Mouse (Mus musculus) liver, postnatal 0 days (tissue): ENCODE data around the gene Mag. TPM values are rescaled to one million over a fixed set of nuclear protein-coding genes. Genes with fewer than 3 reads are reported as not detected.

Experiments
- ATAC-seq: fragments of 200-750 bp; cut with Nextera tagmentation; 2 replicates; pipeline ENCODE4 v1.8.0; 2017; ENCODE audit warnings: mild to moderate bottlenecking, moderate library complexity
- DNase-seq: peaks from one replicate; pipeline ENCODE4 v3.0.0-alpha.2; 2016
- H3K27ac ChIP-seq: fragments of 300-500 bp; sonication (generic); 2 replicates; pipeline ENCODE4 v1.5.1; 2014; ENCODE audit warnings: antibody characterized with exemption, moderate library complexity, mild to moderate bottlenecking, low read depth
- H3K27me3 ChIP-seq: fragments of 300-500 bp; sonication (generic); 2 replicates; pipeline ENCODE4 v1.6.1; 2014; ENCODE audit warnings: low read length, control low read depth, mixed read lengths; ENCODE audit not compliant: insufficient read depth
- H3K36me3 ChIP-seq: fragments of 300-500 bp; sonication (generic); replicated peaks from 2 replicates; pipeline ENCODE4 v1.6.1; 2014; ENCODE audit warnings: mild to moderate bottlenecking, control low read depth, low read length, moderate library complexity, mixed read lengths; ENCODE audit not compliant: insufficient read depth
- H3K4me1 ChIP-seq: fragments of 300-500 bp; sonication (generic); 2 replicates; pipeline ENCODE4 v1.6.1; 2014; ENCODE audit warnings: antibody characterized with exemption, mild to moderate bottlenecking, control low read depth; ENCODE audit not compliant: insufficient read depth
- H3K4me2 ChIP-seq: fragments of 300-500 bp; sonication (generic); 2 replicates; pipeline ENCODE4 v1.6.1; 2014; ENCODE audit warnings: low read depth, mild to moderate bottlenecking, low read length, moderate library complexity, mixed read lengths
- H3K4me3 ChIP-seq: fragments of 300-500 bp; sonication (generic); 2 replicates; pipeline ENCODE4 v1.5.1; 2014; ENCODE audit warnings: low read depth, low read length
- H3K9ac ChIP-seq: fragments of 300-500 bp; sonication (generic); replicated peaks from 2 replicates; pipeline ENCODE4 v1.6.1; 2014; ENCODE audit warnings: mild to moderate bottlenecking, moderate library complexity
- H3K9me3 ChIP-seq: fragments of 300-500 bp; sonication (generic); 2 replicates; pipeline ENCODE4 v1.6.1; 2016; ENCODE audit warnings: mild to moderate bottlenecking, control low read depth, low read length, mixed read lengths
- CTCF ChIP-seq: sonication (generic); IDR thresholded peaks from 2 replicates; pipeline ENCODE4 v1.5.1; 2016; ENCODE audit warnings: antibody characterized with exemption, low read depth
- EP300 ChIP-seq: IDR thresholded peaks from 2 replicates; pipeline ENCODE4 v1.6.1; 2016; ENCODE audit warnings: antibody characterized with exemption, low read depth, mild to moderate bottlenecking
- WGBS: fragments of 180-500 bp; shearing (Covaris S2); extraction: QIAGEN DNeasy Blood & Tissue Kit; methylation state at CpG from one replicate; pipeline ENCODE4 v1.1.7; 2014; ENCODE audit not compliant: insufficient replicate concordance; 5-methylcytosine and 5-hydroxymethylcytosine counted together
- polyA plus RNA-seq: library from polyadenylated mRNA; unstranded; fragments of >200 nt; fragmentation: Nextera tagmentation; extraction: Ambion mirVana; gene quantifications from 2 replicates; pipeline ENCODE4 v1.2.1, GENCODE M21; 2015

Gene Mag
- polyA plus RNA-seq, 1 experiment from 2014 or later, result 0.47 TPM

DNA sequence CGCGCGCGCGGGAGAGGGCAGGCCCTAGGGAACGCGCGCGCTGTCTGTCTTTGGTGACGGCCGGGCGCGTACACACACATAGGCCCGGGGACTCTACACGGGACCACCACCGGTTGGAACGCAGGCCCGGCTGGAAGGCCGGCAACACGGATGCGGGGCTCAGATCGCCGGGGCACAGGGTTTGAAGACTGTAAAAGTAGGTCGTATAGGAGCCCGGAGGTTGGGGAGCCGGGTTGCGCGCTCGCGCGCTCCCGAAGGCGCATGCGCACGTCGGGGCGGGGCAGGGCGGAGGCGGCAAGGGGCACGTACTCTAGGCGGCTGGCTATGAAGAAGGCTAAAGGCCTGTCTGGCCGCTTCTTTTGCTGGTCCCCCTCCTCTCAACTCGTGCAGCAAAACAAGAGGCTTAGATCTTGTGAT lies 42.7 kb upstream of the Mag start:
- H3K27ac ChIP-seq, result peak overlapping the region; percentile 99
- no peaks in the 10 kb centered on the region for H3K27me3 ChIP-seq
- DNase-seq (peak; percentile 93), ATAC-seq (peak; percentile 69)
- TF ChIP-seq EP300, result no peak
- no peak for TF ChIP-seq CTCF
- H3K4me1 ChIP-seq, result peaks cover 34% of the 10 kb centered on the region
- peak overlapping the region; percentile 91 for H3K4me2 ChIP-seq
- under 1% methylated on average over 43 of the region's 43 CpGs for WGBS
- peak overlapping the region; percentile 99 for H3K9ac ChIP-seq
- H3K36me3 ChIP-seq, result peaks cover 31% of the 10 kb centered on the region
- H3K9me3 ChIP-seq, result no peaks in the 10 kb centered on the region
- H3K4me3 ChIP-seq, result peak overlapping the region; percentile 99

DNA sequence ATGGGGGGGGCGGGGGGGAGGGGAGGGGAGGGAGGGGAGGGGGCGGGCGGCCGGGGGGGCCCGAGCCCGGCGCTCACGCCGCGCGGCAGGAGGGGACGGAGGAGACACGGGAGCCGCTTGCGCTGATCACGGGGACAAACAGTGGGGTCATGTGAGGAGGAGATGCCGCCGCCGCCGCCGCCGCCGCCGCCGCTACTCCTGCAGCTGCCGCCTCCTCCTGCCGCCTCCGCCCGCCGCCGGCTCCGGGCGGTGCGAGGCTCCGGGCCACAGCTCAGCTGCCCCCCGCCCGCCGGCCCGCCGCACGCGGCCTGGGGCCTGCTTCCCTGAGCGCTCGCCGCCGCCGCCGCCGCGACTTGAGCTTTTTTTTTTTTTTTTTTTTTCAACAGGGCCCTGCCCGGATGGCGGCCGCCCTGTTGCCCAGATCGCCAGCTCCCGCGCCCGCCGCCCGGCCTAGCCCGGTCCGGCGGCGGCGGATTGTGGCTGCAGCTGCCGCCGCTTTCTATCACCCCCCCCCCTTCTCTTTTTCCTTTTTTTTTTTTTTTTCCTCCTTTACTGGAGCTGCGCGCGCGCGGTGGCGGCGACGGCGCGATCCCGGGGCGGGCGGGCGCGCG lies 42.2 kb upstream of the Mag start, which contains the start of gene Usf2:
Usf2 (minus strand) TSS at position 48 of the 611 bp plus-strand sequence.
- peaks cover 34% of the 10 kb centered on the region for H3K4me1 ChIP-seq
- peak within 1 kb of the TSS; percentile 99 for H3K9ac ChIP-seq
- TF ChIP-seq CTCF (no peak), EP300 (no peak)
- no peaks in the 10 kb centered on the region for H3K9me3 ChIP-seq
- H3K27me3 ChIP-seq, result no peaks in the 10 kb centered on the region
- DNase-seq (peak; percentile 85), ATAC-seq (peak; percentile 43)
- H3K36me3 ChIP-seq, result peaks cover 36% of the 10 kb centered on the region
- peak within 1 kb of the TSS; percentile 91 for H3K4me2 ChIP-seq
- H3K4me3 ChIP-seq, result peak within 1 kb of the TSS; percentile 99
- WGBS, result 3% methylated on average over 29 of the region's 82 CpGs
- H3K27ac ChIP-seq, result peak within 1 kb of the TSS; percentile 99

DNA sequence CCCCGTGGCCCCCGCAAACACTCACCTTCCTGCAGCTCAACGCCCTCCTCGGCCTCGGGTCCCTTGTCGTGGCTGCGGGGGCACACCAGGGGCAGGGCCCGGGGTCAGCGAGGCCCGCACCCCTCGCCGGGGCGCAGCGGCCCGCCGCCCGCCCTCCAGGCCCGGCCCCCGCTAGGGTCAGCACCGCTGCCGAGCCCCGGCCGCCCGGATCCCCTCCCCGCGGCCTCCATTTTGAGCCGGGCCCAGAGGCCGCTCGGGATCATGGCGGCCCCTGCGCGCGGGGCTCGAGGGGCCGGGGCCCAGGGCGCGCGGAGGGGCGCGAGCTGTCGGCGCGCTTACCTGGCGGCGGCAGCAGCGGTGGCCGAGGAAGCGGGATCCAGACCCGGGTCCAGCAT lies 41.7 kb upstream of the Mag start:
- 2% methylated on average over 9 of the region's 49 CpGs for WGBS
- peaks cover 39% of the 10 kb centered on the region for H3K36me3 ChIP-seq
- no peaks in the 10 kb centered on the region for H3K27me3 ChIP-seq
- peak overlapping the region; percentile 99 for H3K27ac ChIP-seq
- TF ChIP-seq CTCF, result no peak
- no peak for TF ChIP-seq EP300
- H3K9me3 ChIP-seq, result no peaks in the 10 kb centered on the region
- DNase-seq (no peak), ATAC-seq (peak; percentile 26)
- peak overlapping the region; percentile 99 for H3K9ac ChIP-seq
- H3K4me1 ChIP-seq, result peaks cover 34% of the 10 kb centered on the region
- peak overlapping the region; percentile 99 for H3K4me3 ChIP-seq
- peak overlapping the region; percentile 91 for H3K4me2 ChIP-seq

DNA sequence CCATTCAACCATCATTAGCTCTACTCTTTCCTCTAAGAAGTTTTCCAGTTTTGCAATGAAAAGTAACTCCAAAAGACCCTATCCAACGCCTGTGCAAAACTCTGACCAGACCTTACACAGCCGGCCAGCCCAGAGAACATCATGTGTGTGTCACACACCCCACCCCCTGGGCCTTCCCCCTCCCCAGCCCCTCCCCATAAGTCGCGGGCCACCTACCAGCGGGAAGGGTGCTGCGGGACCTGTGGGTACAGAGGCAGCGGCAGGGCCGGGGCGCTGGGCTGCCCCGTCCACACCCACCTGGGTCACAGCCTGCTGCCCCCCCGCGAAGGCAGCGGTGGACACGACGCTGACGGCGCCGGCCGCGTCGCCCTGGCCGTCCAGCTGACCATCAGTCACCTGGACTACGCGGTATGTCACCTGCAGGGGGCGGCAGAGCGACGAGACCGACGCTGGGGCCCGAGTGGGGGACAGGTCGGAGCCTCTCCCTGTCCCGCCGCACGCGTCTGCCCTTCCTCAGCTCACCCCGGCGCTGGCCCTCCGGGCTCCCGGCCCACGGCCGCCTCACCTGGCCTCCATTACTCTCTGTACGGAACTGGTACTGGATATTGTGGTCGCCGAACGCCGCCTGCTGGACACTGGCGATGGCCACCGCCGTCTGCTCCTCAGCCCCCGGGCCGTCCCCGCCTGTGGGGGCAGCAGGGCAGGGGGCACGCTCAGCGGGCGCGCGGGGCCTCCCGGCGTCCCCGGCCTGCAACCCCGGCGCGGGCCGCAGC lies 41.1 kb upstream of the Mag start:
- peak; percentile 95 for TF ChIP-seq CTCF
- no peak for TF ChIP-seq EP300
- WGBS, result 1% methylated on average over 63 of the region's 64 CpGs
- Histone ChIP-seq H3K4me2 (peak overlapping the region; percentile 91), H3K9ac (peak overlapping the region; percentile 99), H3K27ac (peak overlapping the region; percentile 99), H3K4me3 (peak overlapping the region; percentile 99), H3K27me3 (no peaks in the 10 kb centered on the region), H3K36me3 (peaks cover 44% of the 10 kb centered on the region), H3K4me1 (peaks cover 34% of the 10 kb centered on the region), H3K9me3 (no peaks in the 10 kb centered on the region)
- DNase-seq (peak; percentile 95), ATAC-seq (peak; percentile 67)

DNA sequence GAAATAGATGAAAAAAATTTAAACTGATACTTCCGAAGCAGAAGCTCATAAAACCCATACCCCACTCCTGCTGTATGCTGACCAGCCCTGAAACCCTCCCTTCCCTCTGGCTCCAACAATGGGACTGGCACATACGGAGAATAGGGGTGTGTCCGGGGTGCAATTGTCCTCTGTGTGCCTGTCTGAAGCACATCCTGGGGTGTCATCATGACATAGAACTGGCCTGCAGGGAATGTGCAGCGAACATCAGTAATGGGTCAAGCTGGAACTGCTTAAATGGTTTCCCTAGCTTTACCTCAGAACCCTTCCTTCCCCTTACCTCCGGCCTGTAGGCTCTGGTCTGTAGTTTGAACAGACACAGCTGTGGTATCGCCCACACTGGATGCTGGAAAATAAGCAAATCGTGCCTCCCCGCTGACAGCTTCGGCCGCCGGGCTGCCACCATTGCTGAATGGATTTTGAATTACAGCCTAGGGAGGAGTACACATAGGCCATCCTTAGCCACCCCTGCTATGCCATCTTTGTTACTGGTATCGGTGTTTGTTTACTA lies 40.4 kb upstream of the Mag start:
- H3K27me3 ChIP-seq, result no peaks in the 10 kb centered on the region
- peaks cover 45% of the 10 kb centered on the region for H3K36me3 ChIP-seq
- H3K9ac ChIP-seq, result peak overlapping the region; percentile 99; the same call in 1 of the 2 replicates
- peak overlapping the region; percentile 99 for H3K27ac ChIP-seq
- ATAC-seq (no peak), DNase-seq (peak; percentile 18)
- peak overlapping the region; percentile 99 for H3K4me3 ChIP-seq
- WGBS, result 83% methylated on average over 12 of the region's 12 CpGs
- no peak for TF ChIP-seq EP300
- TF ChIP-seq CTCF, result no peak
- peak overlapping the region; percentile 91 for H3K4me2 ChIP-seq
- peaks cover 34% of the 10 kb centered on the region for H3K4me1 ChIP-seq
- no peaks in the 10 kb centered on the region for H3K9me3 ChIP-seq

DNA sequence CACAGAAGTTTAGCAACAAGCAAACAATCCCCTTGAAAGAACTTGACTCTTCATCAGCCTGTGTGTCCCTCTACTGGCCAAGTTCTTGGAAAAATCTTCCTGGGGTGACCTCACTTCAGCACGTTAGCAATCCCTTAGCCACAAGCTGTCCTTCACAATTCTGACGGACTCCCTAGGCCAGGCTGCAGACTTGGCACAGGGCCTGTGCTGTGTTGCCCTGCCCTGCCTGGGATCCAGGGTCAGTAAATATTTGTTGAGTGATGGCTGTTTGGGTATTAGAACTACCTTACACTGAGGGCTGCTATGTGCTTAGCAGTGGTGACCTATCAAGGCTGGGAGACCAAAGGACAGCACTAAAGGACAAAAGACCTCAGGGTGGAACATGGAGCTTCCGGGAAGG lies 39.4 kb upstream of the Mag start:
- Histone ChIP-seq H3K9me3 (no peaks in the 10 kb centered on the region), H3K27ac (peak overlapping the region; percentile 99), H3K4me1 (peaks cover 34% of the 10 kb centered on the region), H3K36me3 (peaks cover 47% of the 10 kb centered on the region), H3K9ac (no peak overlapping the region), H3K27me3 (no peaks in the 10 kb centered on the region), H3K4me2 (no peak overlapping the region), H3K4me3 (no peak overlapping the region)
- peak; percentile 43; the same call in 1 of the 2 replicates for TF ChIP-seq EP300
- TF ChIP-seq CTCF, result peak; percentile 29; the same call in 1 of the 2 replicates
- 61% methylated on average over 3 of the region's 3 CpGs for WGBS
- peak; percentile 77 for DNase-seq
- peak; percentile 59 for ATAC-seq
